Comparison of ENCODE assay signal across 19 mouse cellular contexts in the genomic region with DNA sequence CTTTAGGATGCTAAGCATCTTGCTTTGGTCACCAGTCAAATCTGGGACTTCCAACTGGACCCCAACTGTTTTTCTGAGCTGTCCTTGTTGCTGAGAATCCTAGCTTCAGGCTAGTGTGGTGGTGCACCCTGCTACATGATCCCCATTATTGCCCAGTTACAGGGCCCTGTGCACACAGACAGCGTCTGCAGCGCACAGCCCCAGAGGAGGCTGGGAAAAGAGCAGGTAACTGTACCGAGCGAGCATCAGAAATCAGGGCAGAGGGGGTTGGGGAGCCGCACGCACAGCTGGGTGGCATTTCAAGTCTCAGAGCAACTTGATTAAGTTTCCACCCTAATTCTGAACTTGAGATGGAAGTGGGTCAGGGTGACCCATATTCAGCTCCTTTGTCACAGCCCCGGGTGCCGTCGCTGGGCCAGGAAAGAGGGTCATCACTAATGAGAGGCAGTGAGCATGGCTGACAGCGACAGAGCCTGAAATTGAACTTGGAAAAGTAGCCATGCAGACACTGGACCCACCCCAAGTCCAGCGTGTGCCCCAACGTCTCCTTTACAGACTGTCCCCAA. TPM values are rescaled to one million over a fixed set of nuclear protein-coding genes. Genes with fewer than 3 reads are reported as not detected.
DNase-seq lines count a peak whose midpoint lies in the region; ATAC-seq and TF ChIP-seq lines count a peak whose summit lies in the region.
"Had no signal": no experiment of that assay in that cellular context is flagged by ENCODE, and none has a peak within 500 bp of the region (broad histone marks: within the 10 kb centered on the region; RNA-seq: fewer than 3 reads in every experiment).

No protein-coding gene starts in this region.

- no peak overlapping the region for H3K27ac ChIP-seq in hindbrain, embryonic 15.5 days (replicated peaks)
- H3K27ac ChIP-seq in hindbrain, embryonic 12.5 days: no peak overlapping the region
- H3K27ac ChIP-seq in left cerebral cortex, adult 2 months: peak overlapping the region; percentile 40; the same call in 1 of the 2 replicates
- no peak overlapping the region for H3K27ac ChIP-seq in thymus, adult 2 months (ENCODE audit: control insufficient read depth, insufficient read depth, low read length)
- H3K27ac ChIP-seq: embryonic facial prominence, embryonic 13.5 days; gastrocnemius, adult 2 months had no signal

- H3K9ac ChIP-seq in hindbrain, embryonic 15.5 days: no peak overlapping the region
- no peak overlapping the region for H3K9ac ChIP-seq in hindbrain, embryonic 12.5 days
- H3K9ac ChIP-seq: embryonic facial prominence, embryonic 13.5 days had no signal

- no peak overlapping the region for H3K4me3 ChIP-seq in hindbrain, embryonic 15.5 days
- H3K4me3 ChIP-seq in hindbrain, embryonic 12.5 days: no peak overlapping the region
- H3K4me3 ChIP-seq in left cerebral cortex, adult 2 months: no peak overlapping the region
- H3K4me3 ChIP-seq in thymus, adult 2 months (ENCODE audit: control insufficient read depth, insufficient read depth, low read length): no peak overlapping the region
- H3K4me3 ChIP-seq: embryonic facial prominence, embryonic 13.5 days; gastrocnemius, adult 2 months had no signal

- WGBS in hindbrain, embryonic 15.5 days: 79% methylated on average over 12 of the region's 12 CpGs
- WGBS in hindbrain, embryonic 12.5 days: 83% methylated on average over 12 of the region's 12 CpGs
- WGBS in thymus, adult 2 months: 96% methylated on average over 12 of the region's 12 CpGs

- H3K36me3 ChIP-seq in hindbrain, embryonic 15.5 days: no peaks in the 10 kb centered on the region
- H3K36me3 ChIP-seq in hindbrain, embryonic 12.5 days: no peaks in the 10 kb centered on the region
- no peaks in the 10 kb centered on the region for H3K36me3 ChIP-seq in thymus, adult 2 months (ENCODE audit: control insufficient read depth, insufficient read depth, low read length)
- H3K36me3 ChIP-seq: embryonic facial prominence, embryonic 13.5 days had no signal

- peak; percentile 68; the same call in 1 of the 2 replicates for ATAC-seq in hindbrain, embryonic 15.5 days (ENCODE audit: low FRiP score, low read depth)
- no peak for ATAC-seq in hindbrain, embryonic 12.5 days (ENCODE audit: low FRiP score)
- ATAC-seq: activated CD4-positive, CD25-positive, alpha-beta regulatory T cell, adult 4 months; forebrain, embryonic 14.5 days; Patski had no signal

- no peak for TF ChIP-seq POLR2A in thymus, adult 2 months (IDR thresholded peaks at IDR 0.05; ENCODE audit: control insufficient read depth, extremely low read depth, insufficient read depth, low read length, poor library complexity)

- H3K27me3 ChIP-seq in hindbrain, embryonic 15.5 days: no peaks in the 10 kb centered on the region
- 0 out of 2 replicates have a peak, but pooled peaks cover 3% of the 10 kb centered on the region for H3K27me3 ChIP-seq in hindbrain, embryonic 12.5 days
- H3K27me3 ChIP-seq in thymus, adult 2 months (ENCODE audit: control insufficient read depth, insufficient read depth, low read length): no peaks in the 10 kb centered on the region
- H3K27me3 ChIP-seq: embryonic facial prominence, embryonic 13.5 days; Patski had no signal

- intact Hi-C loops in left cerebral cortex, adult 2 months (cut with DNase I): no loop called here

- no peak for TF ChIP-seq CTCF in left cerebral cortex, adult 2 months (IDR thresholded peaks at IDR 0.05)
- TF ChIP-seq CTCF in thymus, adult 2 months (IDR thresholded peaks at IDR 0.05; ENCODE audit: borderline replicate concordance, control insufficient read depth, extremely low read depth, insufficient read depth, low read length, poor library complexity): no peak

- H3K4me1 ChIP-seq in hindbrain, embryonic 15.5 days (replicated peaks): peaks cover 11% of the 10 kb centered on the region
- peaks cover 8% of the 10 kb centered on the region for H3K4me1 ChIP-seq in hindbrain, embryonic 12.5 days
- H3K4me1 ChIP-seq in thymus, adult 2 months (replicated peaks; ENCODE audit: control insufficient read depth, insufficient read depth, low read length): peaks cover 9% of the 10 kb centered on the region; the same call in 1 of the 2 replicates

- DNase-seq in cerebellum, adult 9-10 months: peak; percentile 55
- no peak for DNase-seq in cerebellum, postnatal 4 days (ENCODE audit: low spot score in 2 of 2)
- no peak for DNase-seq in left cerebral cortex, adult 2 months (ENCODE audit: extremely low spot score in 1 of 2, low spot score in 2 of 2)
- no peak for DNase-seq in left cerebral cortex, adult 9 months (ENCODE audit: low spot score in 2 of 2)
- peak; percentile 74 for DNase-seq in retina, embryonic 14.5 days (ENCODE audit: low spot score)
- no peak for DNase-seq in thymus, adult 2 months
- DNase-seq: adrenal gland, postnatal 14 days; cerebellum, adult 11-12 months; gastrocnemius, adult 2 months; gastrocnemius, postnatal 25 days; heart, postnatal 10 days; heart, postnatal 4 days; kidney, adult 11 months had no signal

- no peak overlapping the region for H3K4me2 ChIP-seq in hindbrain, embryonic 15.5 days
- no peak overlapping the region for H3K4me2 ChIP-seq in hindbrain, embryonic 12.5 days (replicated peaks)
- H3K4me2 ChIP-seq: embryonic facial prominence, embryonic 13.5 days had no signal

- H3K9me3 ChIP-seq in hindbrain, embryonic 15.5 days: no peaks in the 10 kb centered on the region
- H3K9me3 ChIP-seq in hindbrain, embryonic 12.5 days (replicated peaks): no peaks in the 10 kb centered on the region
- H3K9me3 ChIP-seq: embryonic facial prominence, embryonic 13.5 days had no signal

RNA-seq across cellular contexts. Expression of gene Tbc1d7, which starts 34.9 kb away (rescaled TPM):
- polyA plus RNA-seq in hindbrain, embryonic 15.5 days (2015; fragmentation: Nextera tagmentation; extraction: Ambion mirVana): 76.3 and 76.7 TPM in 2 replicates
- polyA plus RNA-seq in hindbrain, embryonic 12.5 days (2016; fragmentation: Nextera tagmentation; extraction: Ambion mirVana): 73.2 and 74.9 TPM in 2 replicates
- total RNA-seq in left cerebral cortex, adult 2 months (2021): 10 to 100 TPM; 23.4 to 29.0 TPM
- 8.6 and 14.5 TPM in 2 replicates for polyA plus RNA-seq in thymus, adult 2 months (2012; rRNA removed)

Comparison
In these comparisons a context has a peak if more than half of its experiments do, and no peak if none do; other contexts are left out.
1. DNase-seq: peak in cerebellum, adult 9-10 months (single experiment) and retina, embryonic 14.5 days (single experiment); none in cerebellum, postnatal 4 days (0 of 2), left cerebral cortex, adult 2 months (0 of 2), left cerebral cortex, adult 9 months (0 of 2) and thymus, adult 2 months (single experiment).